Mouse (Mus musculus) stomach, postnatal 0 days (tissue): ENCODE measurements around the gene Zfp454.

Experiments
- CTCF ChIP-seq: IDR thresholded peaks from 2 replicates; pipeline ENCODE4 v1.5.1; 2016; ENCODE audit warnings: antibody characterized with exemption, low read depth, mild to moderate bottlenecking, moderate library complexity
- EP300 ChIP-seq: optimal IDR thresholded peaks from 2 replicates; pipeline ENCODE3; 2016; ENCODE audit warnings: antibody characterized with exemption

DNA sequence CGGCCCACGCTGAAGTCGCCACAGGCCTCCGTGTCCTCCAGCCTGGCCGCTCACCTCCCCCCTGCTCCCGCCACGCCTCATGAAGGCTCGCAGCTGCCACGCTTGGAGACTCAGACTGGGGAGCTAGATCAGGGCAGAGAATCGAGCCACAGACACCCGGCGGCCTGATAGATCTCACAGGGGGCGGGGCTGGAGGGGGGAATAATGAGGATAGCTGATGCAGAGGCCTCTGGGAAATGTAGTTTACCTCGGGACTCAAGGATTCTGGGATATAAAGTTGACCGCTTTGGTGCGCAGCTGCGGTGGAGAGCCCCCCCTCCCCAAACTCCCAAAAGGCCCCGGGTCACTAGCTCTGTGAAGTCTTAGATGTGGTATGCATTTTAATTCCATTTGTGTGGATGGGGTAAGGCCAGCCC is 44.0 kb upstream of the Zfp454 start, which contains the start of gene Zfp354b:
- TF ChIP-seq EP300 (no peak), CTCF (no peak)
